Mouse (Mus musculus): ENCODE data around the gene Csf2rb2. TPM values are rescaled to one million over a fixed set of nuclear protein-coding genes. Genes with fewer than 3 reads are reported as not detected.
"Not testable (repeated sequence)": the region's sequence is repeated elsewhere in the genome, so short reads cannot be mapped to it uniquely, and the experiment has no call there.

Csf2rb2 gene
- polyA plus RNA-seq (2012; rRNA removed), result 1.9 and 2.1 TPM in 2 replicates

DNA sequence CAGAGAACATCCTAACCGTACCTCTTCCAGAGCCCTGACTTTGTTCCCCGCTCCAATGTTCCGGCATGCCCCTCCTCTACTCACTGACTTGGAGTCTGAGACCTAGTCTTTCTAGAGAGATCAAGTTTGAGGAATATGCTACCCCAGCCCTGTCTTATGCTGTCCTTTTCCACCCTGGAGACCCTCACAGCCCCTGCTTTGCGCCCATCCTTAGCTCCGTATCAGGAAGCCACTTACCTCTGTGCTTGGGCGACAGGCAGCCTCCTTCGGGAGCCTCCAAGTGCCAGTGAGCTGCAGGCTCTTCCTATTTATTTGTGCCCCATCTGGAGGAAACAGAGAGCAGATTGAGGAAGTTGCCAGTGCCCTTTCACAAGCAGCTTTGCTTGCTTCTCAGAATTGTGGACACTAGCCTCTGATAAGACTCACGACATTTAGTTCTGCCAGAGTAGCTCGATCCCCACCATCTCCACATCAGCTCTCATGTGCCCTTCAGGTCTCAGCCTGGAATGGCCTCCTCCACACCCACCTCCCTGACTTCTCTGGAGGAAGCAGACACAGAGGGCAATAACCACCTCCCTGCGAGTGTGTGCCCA lies at the start of gene Csf2rb2:
Csf2rb2 (minus strand) TSS at position 381 of the 593 bp plus-strand sequence.
- TF ChIP-seq CTCF (IDR thresholded peaks at IDR 0.05; ENCODE audit: control insufficient read depth, insufficient read depth, insufficient replicate concordance, low read depth, low read length), result no peak
- TF ChIP-seq POLR2A (IDR thresholded peaks at IDR 0.05; ENCODE audit: control insufficient read depth, low read depth, low read length), result no peak
- no peaks in the 10 kb centered on the region for H3K27me3 ChIP-seq (ENCODE audit: control insufficient read depth, insufficient read depth, low read length)
- H3K4me1 ChIP-seq (ENCODE audit: control insufficient read depth, insufficient read depth, low read length), result no peaks in the 10 kb centered on the region
- H3K36me3 ChIP-seq (ENCODE audit: control insufficient read depth, insufficient read depth, low read length), result no peaks in the 10 kb centered on the region
- H3K27ac ChIP-seq (ENCODE audit: control insufficient read depth, insufficient read depth, low read depth, low read length), result no peak within 1 kb of the TSS
- H3K4me3 ChIP-seq (ENCODE audit: control insufficient read depth, low read depth, low read length), result no peak within 1 kb of the TSS

DNA sequence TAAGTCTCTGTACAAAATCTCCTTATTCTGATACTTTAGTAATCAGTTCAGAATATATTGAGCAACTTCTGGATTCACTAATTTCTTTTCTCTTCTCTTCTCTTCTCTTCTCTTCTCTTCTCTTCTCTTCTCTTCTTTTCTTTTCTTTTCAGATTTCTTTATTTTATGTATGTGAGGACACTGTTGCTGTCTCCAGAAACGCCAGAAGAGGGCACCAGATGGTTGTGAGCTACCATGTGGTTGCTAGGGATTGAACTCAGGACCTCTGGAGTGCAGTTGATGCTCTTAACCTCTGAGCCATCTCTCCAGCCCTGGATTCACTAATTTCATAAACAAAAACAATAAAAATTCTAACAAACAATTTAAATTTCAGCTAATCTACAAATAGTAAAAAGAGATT lies 49.4 kb upstream of the Csf2rb2 start:
- no peaks in the 10 kb centered on the region for H3K36me3 ChIP-seq (ENCODE audit: control insufficient read depth, insufficient read depth, low read length)
- no peaks in the 10 kb centered on the region for H3K27me3 ChIP-seq (ENCODE audit: control insufficient read depth, insufficient read depth, low read length)
- no peaks in the 10 kb centered on the region for H3K4me1 ChIP-seq (ENCODE audit: control insufficient read depth, insufficient read depth, low read length)
- TF ChIP-seq POLR2A (IDR thresholded peaks at IDR 0.05; ENCODE audit: control insufficient read depth, low read depth, low read length), result no peak
- TF ChIP-seq CTCF (IDR thresholded peaks at IDR 0.05; ENCODE audit: control insufficient read depth, insufficient read depth, insufficient replicate concordance, low read depth, low read length), result no peak; the same call in 1 of the 2 replicates
- no peak overlapping the region for H3K4me3 ChIP-seq (ENCODE audit: control insufficient read depth, low read depth, low read length)
- H3K27ac ChIP-seq (ENCODE audit: control insufficient read depth, insufficient read depth, low read depth, low read length), result no peak overlapping the region

DNA sequence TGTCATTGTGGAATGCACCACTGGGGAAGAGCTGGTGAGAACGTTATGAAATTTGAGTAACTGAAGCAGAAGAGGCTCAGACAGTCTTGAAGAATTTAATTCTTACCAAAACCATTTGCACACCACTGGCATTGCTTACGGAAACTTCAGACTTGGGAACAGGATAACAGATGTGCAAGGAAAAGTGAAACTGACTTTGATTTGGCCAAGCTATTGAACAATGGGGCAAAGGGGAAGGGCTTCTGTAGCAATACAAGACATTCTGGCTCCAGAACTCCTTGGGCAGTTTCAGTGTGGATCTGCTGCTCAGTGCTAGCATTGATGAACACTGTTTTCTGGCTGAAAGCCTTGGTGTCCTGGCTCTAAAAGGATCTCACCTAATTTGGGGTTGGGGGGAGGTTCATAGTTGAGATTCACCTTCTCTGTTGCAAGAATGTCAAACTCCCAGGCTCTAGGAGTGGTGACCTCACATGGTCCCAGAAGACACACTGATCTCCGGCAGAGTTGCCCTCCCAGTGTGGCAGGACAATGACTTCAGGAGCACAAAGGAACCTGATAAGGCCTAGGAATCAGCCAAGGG lies 46.2 kb upstream of the Csf2rb2 start:
- no peak overlapping the region; the same call in 1 of the 2 replicates for H3K27ac ChIP-seq (ENCODE audit: control insufficient read depth, insufficient read depth, low read depth, low read length)
- H3K27me3 ChIP-seq (ENCODE audit: control insufficient read depth, insufficient read depth, low read length), result no peaks in the 10 kb centered on the region
- no peak overlapping the region for H3K4me3 ChIP-seq (ENCODE audit: control insufficient read depth, low read depth, low read length)
- H3K4me1 ChIP-seq (ENCODE audit: control insufficient read depth, insufficient read depth, low read length), result no peaks in the 10 kb centered on the region
- no peaks in the 10 kb centered on the region for H3K36me3 ChIP-seq (ENCODE audit: control insufficient read depth, insufficient read depth, low read length)
- TF ChIP-seq POLR2A (IDR thresholded peaks at IDR 0.05; ENCODE audit: control insufficient read depth, low read depth, low read length) (no peak), CTCF (IDR thresholded peaks at IDR 0.05; ENCODE audit: control insufficient read depth, insufficient read depth, insufficient replicate concordance, low read depth, low read length) (no peak)

DNA sequence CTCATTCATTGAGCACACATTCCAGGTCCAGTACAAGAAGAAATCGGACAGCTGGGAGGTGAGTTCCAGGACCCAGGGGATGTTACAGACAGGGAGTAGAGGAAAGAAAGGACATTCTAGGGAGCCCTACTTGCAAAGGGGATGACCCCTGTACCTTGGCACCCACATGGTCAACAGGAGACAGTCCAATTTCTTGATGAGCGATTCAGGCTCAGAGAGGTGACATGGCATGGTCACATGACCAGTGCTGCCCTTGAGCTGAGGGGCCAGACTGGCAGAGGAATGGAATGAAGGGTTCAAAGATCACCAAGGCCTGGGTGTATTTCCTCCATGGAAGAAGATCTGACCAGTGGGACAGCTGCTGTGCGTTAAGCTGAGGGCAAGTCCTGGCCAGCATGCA lies 39.0 kb upstream of the Csf2rb2 start:
- Histone ChIP-seq H3K4me1 (ENCODE audit: control insufficient read depth, insufficient read depth, low read length) (no peaks in the 10 kb centered on the region), H3K36me3 (ENCODE audit: control insufficient read depth, insufficient read depth, low read length) (no peaks in the 10 kb centered on the region), H3K4me3 (ENCODE audit: control insufficient read depth, low read depth, low read length) (no peak overlapping the region), H3K27ac (ENCODE audit: control insufficient read depth, insufficient read depth, low read depth, low read length) (no peak overlapping the region), H3K27me3 (ENCODE audit: control insufficient read depth, insufficient read depth, low read length) (no peaks in the 10 kb centered on the region)
- TF ChIP-seq CTCF (IDR thresholded peaks at IDR 0.05; ENCODE audit: control insufficient read depth, insufficient read depth, insufficient replicate concordance, low read depth, low read length), result no peak
- TF ChIP-seq POLR2A (IDR thresholded peaks at IDR 0.05; ENCODE audit: control insufficient read depth, low read depth, low read length), result no peak

DNA sequence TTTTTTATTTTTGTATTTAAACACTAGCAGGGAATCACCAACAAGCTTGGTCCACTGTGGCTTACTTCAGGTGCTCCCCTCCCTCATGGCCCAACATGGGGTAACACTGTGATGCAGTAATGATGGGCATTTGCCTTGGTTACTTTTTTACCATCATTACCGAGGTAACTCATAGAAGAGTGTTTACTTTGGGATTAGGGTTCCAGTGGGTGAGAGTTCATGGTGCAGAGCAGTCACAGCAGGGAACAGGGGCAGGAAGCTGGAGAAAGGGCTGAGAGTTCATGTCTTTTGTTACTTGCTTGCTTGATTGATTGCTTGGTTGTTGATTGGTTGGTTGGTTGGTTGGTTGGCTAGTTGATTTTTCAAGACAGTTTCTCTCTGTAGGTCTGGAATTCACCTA lies 38.2 kb upstream of the Csf2rb2 start:
- TF ChIP-seq CTCF (IDR thresholded peaks at IDR 0.05; ENCODE audit: control insufficient read depth, insufficient read depth, insufficient replicate concordance, low read depth, low read length), result no peak
- no peak for TF ChIP-seq POLR2A (IDR thresholded peaks at IDR 0.05; ENCODE audit: control insufficient read depth, low read depth, low read length)

DNA sequence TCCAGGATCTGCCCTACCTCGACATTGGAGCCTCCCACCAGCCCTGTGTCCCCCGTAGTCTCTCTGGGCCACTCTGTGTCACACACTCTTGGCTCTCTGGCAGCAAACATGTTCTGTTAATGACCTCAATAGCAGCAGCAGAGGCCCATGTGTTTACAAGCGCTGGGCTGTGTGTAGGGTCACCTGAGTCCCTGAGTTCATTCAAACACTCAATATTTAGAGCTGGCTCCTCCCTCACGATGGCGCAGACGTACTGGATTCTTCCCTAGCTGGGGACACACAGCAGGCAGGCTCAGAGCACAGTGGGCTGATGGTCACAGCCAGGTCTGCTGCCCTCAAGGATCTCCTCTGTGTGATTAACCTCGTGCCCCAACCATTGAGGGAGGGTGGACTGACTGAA lies 35.4 kb upstream of the Csf2rb2 start:
- not testable (repeated sequence) for H3K4me1 ChIP-seq (ENCODE audit: control insufficient read depth, insufficient read depth, low read length); H3K36me3 ChIP-seq (ENCODE audit: control insufficient read depth, insufficient read depth, low read length); H3K4me3 ChIP-seq (ENCODE audit: control insufficient read depth, low read depth, low read length); H3K27ac ChIP-seq (ENCODE audit: control insufficient read depth, insufficient read depth, low read depth, low read length); H3K27me3 ChIP-seq (ENCODE audit: control insufficient read depth, insufficient read depth, low read length)

More for the DNA sequence above, 38.2 kb upstream of the Csf2rb2 start:
- Histone ChIP-seq H3K27ac (ENCODE audit: control insufficient read depth, insufficient read depth, low read depth, low read length) (no peak overlapping the region), H3K27me3 (ENCODE audit: control insufficient read depth, insufficient read depth, low read length) (no peaks in the 10 kb centered on the region), H3K36me3 (ENCODE audit: control insufficient read depth, insufficient read depth, low read length) (no peaks in the 10 kb centered on the region), H3K4me1 (ENCODE audit: control insufficient read depth, insufficient read depth, low read length) (no peaks in the 10 kb centered on the region), H3K4me3 (ENCODE audit: control insufficient read depth, low read depth, low read length) (no peak overlapping the region)

DNA sequence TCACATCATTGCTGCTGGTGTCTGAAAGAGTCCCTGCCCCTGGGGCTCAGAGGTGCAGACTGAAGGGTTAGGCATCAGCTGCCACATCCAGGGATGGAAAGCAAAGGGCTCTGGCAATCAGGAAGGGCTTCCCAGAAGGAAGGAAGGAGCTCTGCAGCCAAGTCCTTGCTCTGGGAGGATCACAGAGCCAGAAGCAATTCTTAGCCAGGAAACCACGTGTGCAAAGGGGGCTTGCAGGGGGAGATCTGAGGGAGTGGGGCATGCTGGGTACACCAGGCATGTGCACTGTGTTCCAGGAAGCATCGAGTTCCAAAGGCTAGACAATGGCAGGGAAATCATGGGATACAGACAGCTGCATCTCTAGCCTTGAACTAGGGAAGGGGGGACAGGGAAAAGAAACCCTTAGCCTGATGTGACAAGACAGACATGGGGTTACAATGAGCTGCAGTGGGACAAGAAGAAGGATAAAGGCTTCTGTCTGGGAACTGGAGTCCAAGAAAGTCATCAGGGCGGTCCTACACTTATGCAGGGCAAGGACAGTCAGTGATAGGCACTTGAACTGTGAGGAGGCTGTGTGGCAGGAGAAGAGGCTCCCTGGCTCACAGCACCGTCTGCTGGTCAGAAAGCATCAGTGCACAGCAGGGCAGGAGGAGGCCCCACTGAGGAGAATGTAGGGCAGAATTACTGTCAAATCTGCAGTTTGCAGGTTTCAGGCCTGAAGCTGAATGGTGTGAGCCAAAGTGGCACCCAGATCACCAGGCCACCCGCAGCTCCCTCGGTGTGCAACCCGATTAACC lies 34.3 kb upstream of the Csf2rb2 start:
- not testable (repeated sequence) for H3K4me3 ChIP-seq (ENCODE audit: control insufficient read depth, low read depth, low read length); H3K27me3 ChIP-seq (ENCODE audit: control insufficient read depth, insufficient read depth, low read length); H3K4me1 ChIP-seq (ENCODE audit: control insufficient read depth, insufficient read depth, low read length); H3K36me3 ChIP-seq (ENCODE audit: control insufficient read depth, insufficient read depth, low read length); H3K27ac ChIP-seq (ENCODE audit: control insufficient read depth, insufficient read depth, low read depth, low read length)
- peak; percentile 84; the same call in 1 of the 2 replicates for TF ChIP-seq CTCF (IDR thresholded peaks at IDR 0.05; ENCODE audit: control insufficient read depth, insufficient read depth, insufficient replicate concordance, low read depth, low read length)

All from testis, adult 2 months (tissue).